Mouse (Mus musculus): Measurements from ENCODE around the gene Fkbp1a. TPM values are rescaled to one million over a fixed set of nuclear protein-coding genes. Genes with fewer than 3 reads are reported as not detected.

Gene Fkbp1a
- 293 TPM for polyA plus RNA-seq (2017; shearing (Covaris generic))

GRCm38 (mm10) chr2:151542323-151543062 lies at the start of gene Fkbp1a:
Gene Fkbp1a, plus strand, starts transcription at chr2:151542483.

GRCm38 (mm10) chr2:151494035-151494803 lies 48.1 kb upstream of the Fkbp1a start, which contains the start of gene Nsfl1c:
Gene Nsfl1c, plus strand, starts transcription at chr2:151494182.

GRCm38 (mm10) chr2:151571873-151572700 lies 29.8 kb downstream of the Fkbp1a start, which contains the start of gene Sdcbp2:
Gene Sdcbp2, plus strand, starts transcription at chr2:151572622.

Other genes with a start within 250 kb of the Fkbp1a start
- gene 4921509C19Rik, start 66.3 kb upstream of the Fkbp1a start, polyA plus RNA-seq (2017; shearing (Covaris generic)): 0.27 TPM
- 116 TPM for gene Nsfl1c, start 48.3 kb upstream of the Fkbp1a start, polyA plus RNA-seq (2017; shearing (Covaris generic))
- 119 TPM for gene Sdcbp2, start 30.1 kb downstream of the Fkbp1a start, polyA plus RNA-seq (2017; shearing (Covaris generic))
- 0.43 TPM for gene Snph, start 90.1 kb downstream of the Fkbp1a start, polyA plus RNA-seq (2017; shearing (Covaris generic))
- gene Rad21l, start 126.0 kb downstream of the Fkbp1a start, polyA plus RNA-seq (2017; shearing (Covaris generic)): not detected
- gene Tmem74b, start 159.5 kb downstream of the Fkbp1a start, polyA plus RNA-seq (2017; shearing (Covaris generic)): not detected
- gene Psmf1, start 201.7 kb downstream of the Fkbp1a start, polyA plus RNA-seq (2017; shearing (Covaris generic)): 52.7 TPM

Measured in effector memory CD4-positive, alpha-beta T cell, adult 7 months (primary cell).